15 mouse cellular contexts compared by ENCODE assay signal in genomic region chr6:137053006-137053405, GRCm38 (mm10).
"Had no signal": no experiment of that assay in that cellular context is flagged by ENCODE, and none has a peak within 500 bp of the region (broad histone marks: within the 10 kb centered on the region; RNA-seq: fewer than 3 reads in every experiment).

No protein-coding gene starts in this region.

- H3K36me3 ChIP-seq: embryonic facial prominence, embryonic 10.5 days; embryonic facial prominence, embryonic 12.5 days; forebrain, embryonic 10.5 days; forebrain, embryonic 12.5 days; forebrain, embryonic 15.5 days had no signal

- H3K4me1 ChIP-seq: embryonic facial prominence, embryonic 10.5 days; embryonic facial prominence, embryonic 12.5 days; embryonic facial prominence, embryonic 13.5 days; embryonic facial prominence, embryonic 15.5 days; forebrain, embryonic 12.5 days; forebrain, embryonic 13.5 days; forebrain, embryonic 15.5 days had no signal

- DNase-seq: cerebellum, adult 9-11 months; forebrain, postnatal 0 days; gastrocnemius, postnatal 25 days; gastrocnemius, postnatal 36 days; heart, adult 2 months had no signal

- H3K9me3 ChIP-seq: embryonic facial prominence, embryonic 12.5 days; embryonic facial prominence, embryonic 15.5 days; forebrain, embryonic 15.5 days had no signal

- H3K27ac ChIP-seq: embryonic facial prominence, embryonic 10.5 days; embryonic facial prominence, embryonic 12.5 days; embryonic facial prominence, embryonic 13.5 days; embryonic facial prominence, embryonic 15.5 days; forebrain, embryonic 10.5 days; forebrain, embryonic 12.5 days; forebrain, embryonic 13.5 days; forebrain, embryonic 15.5 days; gastrocnemius, adult 2 months; heart, adult 2 months had no signal

- H3K4me3 ChIP-seq: embryonic facial prominence, embryonic 10.5 days; embryonic facial prominence, embryonic 12.5 days; embryonic facial prominence, embryonic 13.5 days; embryonic facial prominence, embryonic 15.5 days; erythroblast, embryonic 14.5 days; forebrain, embryonic 10.5 days; forebrain, embryonic 12.5 days; forebrain, embryonic 13.5 days; forebrain, embryonic 15.5 days; gastrocnemius, adult 2 months; heart, adult 2 months had no signal

- H3K27me3 ChIP-seq: embryonic facial prominence, embryonic 12.5 days; embryonic facial prominence, embryonic 13.5 days; embryonic facial prominence, embryonic 15.5 days; forebrain, embryonic 12.5 days; forebrain, embryonic 13.5 days; forebrain, embryonic 15.5 days had no signal
